Mouse (Mus musculus) gastrocnemius, adult 2 months (tissue): ENCODE measurements around the gene Phc1. TPM values are rescaled to one million over a fixed set of nuclear protein-coding genes. Genes with fewer than 3 reads are reported as not detected.

ENCODE experiments used
- DNase-seq: peaks from one replicate; pipeline ENCODE4 v3.0.0; 2022
- H3K27ac ChIP-seq: fragments of 200-600 bp; 2 replicates; pipeline ENCODE4 v1.8.1; 2022; ENCODE audit warnings: mild to moderate bottlenecking
- H3K4me3 ChIP-seq: fragments of 200-600 bp; 2 replicates; pipeline ENCODE4 v1.8.1; 2022; ENCODE audit warnings: mild to moderate bottlenecking, moderate library complexity
- CTCF ChIP-seq: fragments of 200-600 bp; IDR thresholded peaks from 2 replicates; pipeline ENCODE4 v1.8.1; 2022; ENCODE audit warnings: antibody characterized with exemption, mild to moderate bottlenecking, moderate library complexity
- intact Hi-C: fragments of 180-260 bp; cut with DNase I; formaldehyde crosslinking; loops from one replicate; pipeline ENCODE4 v1.15.1; 2025
- total RNA-seq, 2 experiments: library from RNA; stranded (reverse); gene quantifications; 2 replicates each; pipeline ENCODE4 v1.2.3; 2021

Phc1 gene
- total RNA-seq, 2 experiments from 2014 or later: 24.8 to 32.8 TPM

GRCm38 (mm10) chr6:122318726-122319125, 21.6 kb downstream of the Phc1 start:
- TF ChIP-seq CTCF: no peak
- DNase-seq: no peak
- intact Hi-C loops: no loop called here
- Histone ChIP-seq H3K4me3 (no peak overlapping the region), H3K27ac (no peak overlapping the region)

- H3K27ac ChIP-seq: peak overlapping the region; percentile 5; the same call in 1 of the 2 replicates
- intact Hi-C loops: no loop called here
- peak overlapping the region; percentile 84 for H3K4me3 ChIP-seq
- DNase-seq: no peak
- TF ChIP-seq CTCF: no peak
Measured at GRCm38 (mm10) chr6:122310187-122310820, 30.1 kb downstream of the Phc1 start.

DNA sequence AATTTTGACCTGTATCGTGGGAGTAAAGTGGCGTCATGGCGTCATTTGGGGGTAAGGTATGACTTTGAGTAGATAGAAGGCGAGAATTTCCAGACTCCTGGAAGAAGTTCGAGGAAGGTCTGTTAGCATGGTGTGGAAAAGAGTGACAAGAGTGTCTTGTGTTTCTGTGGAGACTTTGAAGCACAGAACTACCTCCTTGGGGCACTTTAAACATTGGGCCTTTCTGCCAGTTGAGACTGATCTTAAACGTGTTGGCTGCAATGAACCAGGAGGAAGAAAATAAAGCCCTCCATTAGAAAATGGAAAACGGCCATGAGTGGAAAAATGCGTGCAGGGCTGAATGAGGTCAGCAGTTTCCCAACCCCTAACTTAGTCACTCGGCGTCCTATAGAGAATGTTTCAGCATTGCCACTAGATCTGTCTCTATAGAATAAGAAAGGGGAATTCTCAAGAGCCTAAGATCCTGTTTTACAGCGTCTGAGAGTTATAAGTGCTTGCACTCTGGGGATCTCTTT, 30.9 kb downstream of the Phc1 start:
- DNase-seq: no peak
- Histone ChIP-seq H3K27ac (peak overlapping the region; percentile 93), H3K4me3 (peak overlapping the region; percentile 84)
- intact Hi-C loops: loop anchor here (2.0 to 10.0 kb wide), 2 partner anchors 29 to 1035 kb away; no protein-coding TSS in a partner anchor
- no peak for TF ChIP-seq CTCF

DNA sequence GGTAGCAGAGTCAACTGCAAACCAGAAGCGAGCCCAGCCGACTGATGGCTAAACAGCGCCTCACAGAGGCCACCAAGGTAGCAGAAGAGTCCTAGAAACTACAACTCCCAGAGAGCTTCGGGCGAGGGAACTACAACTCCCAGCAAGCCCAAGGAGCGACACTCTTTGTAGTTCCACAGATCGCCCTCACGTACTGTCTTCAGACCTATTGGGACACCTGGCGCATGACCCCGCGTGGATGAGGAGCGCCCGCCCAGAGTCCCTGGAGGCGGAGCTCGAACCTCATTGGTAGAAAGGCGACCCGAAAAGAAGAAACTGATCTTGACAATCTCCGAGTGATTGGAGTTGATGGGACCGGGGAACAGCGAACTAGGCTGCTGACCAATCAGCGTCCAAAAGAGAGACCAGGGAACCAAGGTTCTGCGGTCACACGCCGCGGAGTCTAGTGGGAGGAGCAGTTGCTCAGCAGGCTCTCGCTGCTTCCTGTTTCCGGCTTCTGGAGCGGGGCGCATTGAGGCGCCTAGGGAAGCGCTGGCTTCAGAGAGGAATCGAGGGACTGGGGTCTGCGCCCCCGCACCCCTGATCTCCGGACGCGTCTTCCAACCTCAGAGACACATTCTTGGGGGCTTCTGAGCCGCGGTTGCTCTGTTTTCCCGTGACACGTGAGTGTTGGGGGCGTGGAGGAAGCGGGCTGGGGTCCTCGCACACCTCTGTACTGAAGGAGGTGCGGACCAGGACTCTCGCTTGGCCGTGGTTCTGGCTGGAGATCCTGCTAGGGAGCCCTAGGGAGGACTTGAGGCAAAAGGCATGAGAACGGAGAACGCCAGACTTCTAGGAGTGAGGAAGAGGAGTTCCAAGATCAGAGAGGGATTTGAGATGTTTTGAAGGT, 31.6 kb downstream of the Phc1 start, which contains the start of gene M6pr:
M6pr (plus strand) TSS at position 216 of the 889 bp plus-strand sequence.
- peak; percentile 97 for DNase-seq
- Histone ChIP-seq H3K27ac (peak within 1 kb of the TSS; percentile 93), H3K4me3 (peak within 1 kb of the TSS; percentile 84)
- peak; percentile 91 for TF ChIP-seq CTCF
- intact Hi-C loops: loop anchor here (2.0 to 10.0 kb wide), 2 partner anchors 30 to 1034 kb away; no protein-coding TSS in a partner anchor

DNA sequence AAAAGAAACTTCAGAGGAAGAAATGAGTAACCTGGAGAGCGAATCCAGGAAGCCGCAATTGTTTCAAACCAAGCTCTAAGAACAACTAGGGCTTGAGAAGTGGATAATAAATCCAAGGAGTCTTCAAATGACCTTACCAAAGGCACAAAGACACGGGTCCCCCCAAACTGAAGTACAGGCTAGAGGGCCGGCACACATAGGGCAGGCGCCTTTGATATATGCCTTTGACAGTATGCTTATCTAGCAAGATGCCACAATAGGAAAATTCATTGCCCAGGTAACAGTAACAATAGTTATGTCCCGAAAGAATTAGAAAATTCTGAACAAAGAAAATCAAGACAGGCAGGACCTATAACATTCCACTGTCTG, 32.2 kb downstream of the Phc1 start:
- peak overlapping the region; percentile 84 for H3K4me3 ChIP-seq
- intact Hi-C loops: loop anchor here (2.0 to 10.0 kb wide), 2 partner anchors 31 to 1033 kb away; no protein-coding TSS in a partner anchor
- no peak for TF ChIP-seq CTCF
- no peak overlapping the region; the same call in 1 of the 2 replicates for H3K27ac ChIP-seq
- no peak for DNase-seq

DNA sequence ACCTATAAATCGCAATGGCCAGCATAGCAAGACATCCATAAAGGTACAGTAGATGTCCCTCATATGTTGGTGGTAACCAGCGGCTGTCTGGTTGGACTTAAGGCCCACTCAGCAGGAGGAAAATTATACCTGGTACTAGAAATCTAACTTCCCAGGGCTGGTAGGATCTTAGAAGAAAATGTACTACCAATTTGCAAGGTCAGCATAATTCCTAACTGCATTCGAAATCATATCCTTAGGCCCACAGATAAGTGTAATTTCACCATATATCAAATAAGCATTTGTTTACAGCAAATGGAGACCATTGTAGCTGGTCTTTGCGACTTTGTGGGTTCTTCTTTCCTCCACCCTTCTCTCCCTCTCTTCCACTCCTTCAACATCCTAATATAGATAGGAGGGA, 33.7 kb downstream of the Phc1 start:
- no peak for DNase-seq
- no peak overlapping the region for H3K4me3 ChIP-seq
- no peak for TF ChIP-seq CTCF
- no peak overlapping the region for H3K27ac ChIP-seq
- intact Hi-C loops: loop anchor here (10.0 kb wide), 1 partner anchor 1032 kb away; no protein-coding TSS in a partner anchor

DNA sequence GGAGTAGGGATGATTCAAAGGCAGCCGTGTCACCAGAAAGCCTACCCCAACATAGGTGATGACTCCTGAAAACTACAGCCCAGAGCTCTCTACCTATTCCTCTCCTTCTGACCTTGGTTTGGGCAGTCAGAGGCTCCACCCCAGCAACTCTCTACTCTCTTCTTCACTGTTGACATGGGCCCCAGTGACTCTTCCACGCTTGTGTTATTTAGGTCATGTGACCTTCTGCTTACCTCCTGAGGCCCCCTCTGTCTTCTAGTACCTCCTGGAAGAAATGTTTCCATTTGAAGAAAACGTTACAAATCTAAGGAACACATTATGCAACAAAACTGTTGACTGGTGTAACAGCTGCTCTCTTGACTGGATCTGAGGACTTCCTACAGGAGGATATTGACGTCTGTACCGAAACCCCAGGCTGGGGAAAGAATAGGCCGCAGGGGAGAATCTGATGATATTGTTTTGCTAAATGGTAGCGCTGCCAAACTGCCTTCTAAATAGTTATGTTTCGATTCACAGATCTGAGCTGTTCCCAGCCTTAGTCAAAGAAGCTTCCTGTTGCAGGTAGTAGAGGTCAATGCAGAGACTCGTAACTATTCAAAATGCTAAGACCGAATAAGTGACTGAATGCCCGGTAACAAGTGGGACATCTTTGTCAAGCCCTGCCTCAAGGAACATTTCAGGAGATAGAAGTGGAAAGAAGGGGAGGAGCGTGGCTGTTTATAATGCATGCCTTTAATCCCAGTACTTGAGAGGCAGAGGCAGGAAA, 35.4 kb downstream of the Phc1 start:
- intact Hi-C loops: loop anchor here (2.0 to 10.0 kb wide), 3 partner anchors 46 to 1030 kb away; no protein-coding TSS in a partner anchor
- Histone ChIP-seq H3K27ac (no peak overlapping the region), H3K4me3 (no peak overlapping the region)
- no peak for DNase-seq
- no peak for TF ChIP-seq CTCF

DNA sequence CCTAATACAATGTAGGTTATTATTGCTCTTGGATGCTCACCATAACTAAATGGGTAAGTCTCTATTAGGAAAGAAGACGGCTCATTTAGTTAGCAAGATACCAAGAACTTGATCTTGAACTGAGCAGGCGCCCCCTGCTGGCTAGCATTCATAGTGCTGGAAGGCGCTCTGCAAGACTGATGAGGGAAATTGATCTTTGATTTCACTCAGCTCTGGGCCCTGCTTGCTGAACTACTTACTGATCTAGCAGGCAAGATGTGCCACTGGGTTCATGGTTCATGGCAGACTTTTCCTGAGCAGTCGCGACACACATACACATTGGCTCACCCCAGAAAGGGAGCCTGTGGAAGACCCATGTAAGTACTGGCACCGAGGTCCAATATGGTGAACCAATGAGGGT, 36.0 kb downstream of the Phc1 start:
- no peak overlapping the region for H3K27ac ChIP-seq
- TF ChIP-seq CTCF: peak; percentile 97
- intact Hi-C loops: loop anchor here (2.0 to 10.0 kb wide), 3 partner anchors 46 to 1030 kb away; no protein-coding TSS in a partner anchor
- peak; percentile 81 for DNase-seq
- H3K4me3 ChIP-seq: no peak overlapping the region

GRCm38 (mm10) chr6:122303526-122303925, 36.8 kb downstream of the Phc1 start:
- no peak overlapping the region for H3K4me3 ChIP-seq
- intact Hi-C loops: loop anchor here (5.0 to 10.0 kb wide), 2 partner anchors 741 to 1029 kb away; no protein-coding TSS in a partner anchor
- no peak overlapping the region for H3K27ac ChIP-seq
- DNase-seq: no peak
- TF ChIP-seq CTCF: no peak

- no peak for DNase-seq
- Histone ChIP-seq H3K4me3 (no peak overlapping the region), H3K27ac (no peak overlapping the region)
- intact Hi-C loops: loop anchor here (5.0 to 10.0 kb wide), 2 partner anchors 740 to 1028 kb away; no protein-coding TSS in a partner anchor
- TF ChIP-seq CTCF: no peak
Measured at GRCm38 (mm10) chr6:122302661-122303060, 37.7 kb downstream of the Phc1 start.

- DNase-seq: no peak
- Histone ChIP-seq H3K27ac (no peak overlapping the region), H3K4me3 (no peak overlapping the region)
- intact Hi-C loops: loop anchor here (5.0 to 10.0 kb wide), 2 partner anchors 740 to 1027 kb away; no protein-coding TSS in a partner anchor
- no peak for TF ChIP-seq CTCF
Measured at GRCm38 (mm10) chr6:122302121-122302520, 38.2 kb downstream of the Phc1 start.
